ENCODE assay signal across 19 mouse cellular contexts in the genomic region with DNA sequence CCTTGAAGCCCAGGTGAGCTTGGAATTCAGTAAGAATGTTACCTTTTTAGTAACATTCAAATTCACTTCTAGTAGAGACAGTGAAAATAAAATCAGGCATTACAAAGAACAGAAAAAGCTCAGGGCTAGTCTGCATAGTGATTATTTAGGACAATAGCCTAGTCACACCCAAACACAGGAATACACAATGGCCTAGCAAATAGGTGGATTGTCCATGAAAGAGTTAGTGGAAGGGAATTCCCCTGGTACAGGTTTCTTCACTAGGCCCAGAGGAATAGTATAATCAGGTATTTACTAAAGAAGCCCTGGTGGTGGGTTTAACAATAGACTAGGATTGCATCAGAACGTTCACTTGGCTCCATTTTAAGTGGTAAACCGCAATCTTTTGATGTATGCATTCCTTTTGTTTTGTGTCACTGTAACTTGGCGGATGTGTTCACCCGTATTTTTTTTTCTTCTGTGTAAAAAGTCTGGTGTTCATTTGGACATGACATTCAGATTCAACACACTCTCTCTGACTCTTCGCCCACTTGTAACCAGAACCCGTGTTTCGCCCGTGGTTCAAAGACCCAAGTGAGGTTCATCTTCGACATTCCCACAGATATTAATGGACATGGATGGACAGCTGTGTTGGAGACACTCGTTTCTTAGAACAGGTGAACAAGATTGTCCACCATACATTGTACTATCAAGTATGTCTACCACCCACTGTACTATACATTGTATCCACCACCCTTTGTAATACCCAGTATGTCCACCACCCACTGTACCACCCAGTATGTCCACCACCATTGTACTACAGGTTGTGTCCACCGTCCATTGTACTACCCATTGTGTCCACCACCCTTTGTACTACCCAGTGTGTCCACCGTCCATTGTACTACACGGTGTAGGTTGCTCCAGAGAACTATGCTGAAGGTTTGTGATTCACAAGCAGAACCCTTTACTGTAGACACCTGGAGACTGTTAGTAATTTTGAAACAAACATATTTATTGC.
A peak's percentile ranks its signal among the peaks of the same experiment; 100 is the strongest.
DNase-seq lines count a peak whose midpoint lies in the region; ATAC-seq and TF ChIP-seq lines count a peak whose summit lies in the region.
"Had no signal": no experiment of that assay in that cellular context is flagged by ENCODE, and none has a peak within 500 bp of the region (broad histone marks: within the 10 kb centered on the region; RNA-seq: fewer than 3 reads in every experiment).

No protein-coding gene starts in this region.

- ATAC-seq in megakaryocyte, adult 5-6 weeks (ENCODE audit: poor library complexity, severe bottlenecking) = no peak
- ATAC-seq in intestine, embryonic 16.5 days = no peak
- ATAC-seq: activated CD4-positive, CD25-positive, alpha-beta regulatory T cell, adult 4 months; liver, postnatal 0 days had no signal

- no peak overlapping the region for H3K9ac ChIP-seq in intestine, embryonic 16.5 days (ENCODE audit: low read depth, low read length)
- H3K9ac ChIP-seq: limb, embryonic 15.5 days; liver, postnatal 0 days had no signal

- DNase-seq in CD4-positive helper T cell, adult 2 months (ENCODE audit: low read depth, low spot score) = peak; percentile 35
- DNase-seq in Muller cell, postnatal 12 days (ENCODE audit: inconsistent ontology term) = peak; percentile 14
- DNase-seq in layer of hippocampus, adult 9-11 months = no peak
- DNase-seq: cerebellum, adult 9-11 months; gastrocnemius, postnatal 25 days; heart, postnatal 36 days; liver, postnatal 0 days; right cerebral cortex, postnatal 25 days had no signal

- H3K27ac ChIP-seq in intestine, embryonic 16.5 days (ENCODE audit: low read length) = no peak overlapping the region
- H3K27ac ChIP-seq: heart, embryonic 10.5 days; kidney, postnatal 0 days; layer of hippocampus, adult 2 months; left cerebral cortex, adult 2 months; limb, embryonic 15.5 days had no signal

- 90% methylated on average over 13 of the region's 13 CpGs for WGBS in intestine, embryonic 16.5 days

- no peaks in the 10 kb centered on the region for H3K79me2 ChIP-seq in myocyte (ENCODE audit: control insufficient read depth, insufficient read depth)

- no peak overlapping the region for H3ac ChIP-seq in myocyte (ENCODE audit: control insufficient read depth, insufficient read length)

- H3K4me3 ChIP-seq in megakaryocyte, embryonic 14.5 days (replicated peaks) = peak overlapping the region; percentile 42
- H3K4me3 ChIP-seq in myocyte = no peak overlapping the region
- no peak overlapping the region for H3K4me3 ChIP-seq in intestine, embryonic 16.5 days (ENCODE audit: low read length)
- H3K4me3 ChIP-seq: erythroblast, embryonic 14.5 days; heart, embryonic 10.5 days; layer of hippocampus, adult 2 months; left cerebral cortex, adult 2 months; limb, embryonic 15.5 days had no signal

- no peaks in the 10 kb centered on the region for H3K9me3 ChIP-seq in megakaryocyte, embryonic 14.5 days
- no peaks in the 10 kb centered on the region for H3K9me3 ChIP-seq in intestine, embryonic 16.5 days (ENCODE audit: control insufficient read depth, low read length)
- H3K9me3 ChIP-seq: heart, embryonic 10.5 days; limb, embryonic 15.5 days had no signal

- H3K27me3 ChIP-seq in megakaryocyte, embryonic 14.5 days (replicated peaks) = no peaks in the 10 kb centered on the region
- H3K27me3 ChIP-seq in myocyte (ENCODE audit: control insufficient read depth, insufficient read depth, insufficient read length) = no peaks in the 10 kb centered on the region
- no peaks in the 10 kb centered on the region for H3K27me3 ChIP-seq in intestine, embryonic 16.5 days (replicated peaks; ENCODE audit: control insufficient read depth, insufficient read depth, low read length)
- H3K27me3 ChIP-seq: limb, embryonic 15.5 days had no signal

- no peak for TF ChIP-seq POLR2A in myocyte (IDR thresholded peaks at IDR 0.05; ENCODE audit: insufficient read length, low read depth)

- no peaks in the 10 kb centered on the region for H3K36me3 ChIP-seq in megakaryocyte, embryonic 14.5 days (replicated peaks; ENCODE audit: low read length)
- no peaks in the 10 kb centered on the region for H3K36me3 ChIP-seq in myocyte (ENCODE audit: control insufficient read depth, insufficient read depth)
- H3K36me3 ChIP-seq in intestine, embryonic 16.5 days (ENCODE audit: control insufficient read depth, insufficient read depth, low read length) = no peaks in the 10 kb centered on the region
- H3K36me3 ChIP-seq: heart, embryonic 10.5 days; limb, embryonic 15.5 days had no signal

- H3K4me2 ChIP-seq in myocyte (ENCODE audit: low read depth) = peak overlapping the region; percentile 45
- no peak overlapping the region for H3K4me2 ChIP-seq in intestine, embryonic 16.5 days (ENCODE audit: low read depth, low read length)
- H3K4me2 ChIP-seq: limb, embryonic 15.5 days had no signal

- H3K4me1 ChIP-seq in megakaryocyte, embryonic 14.5 days = peaks cover 5% of the 10 kb centered on the region; the same call in 1 of the 2 replicates
- no peaks in the 10 kb centered on the region for H3K4me1 ChIP-seq in intestine, embryonic 16.5 days (ENCODE audit: control insufficient read depth, insufficient read depth, low read length)
- H3K4me1 ChIP-seq: heart, embryonic 10.5 days; limb, embryonic 15.5 days had no signal

TF ChIP-seq in myocyte, 11 proteins besides CTCF, POLR2A, EP300 and RAD21:
- peak in 2 of 3 experiments; percentile 57 to 76 for TF ChIP-seq MYOD1 (IDR thresholded peaks at IDR 0.05; ENCODE audit: control insufficient read depth in 1 of 3, insufficient read length in 2 of 3, low read depth in 2 of 3)
- peak; percentile 83 for TF ChIP-seq CEBPB (IDR thresholded peaks at IDR 0.05; ENCODE audit: insufficient read depth, poor library complexity, severe bottlenecking)
- no peak for TF ChIP-seq REST (IDR thresholded peaks at IDR 0.05; ENCODE audit: insufficient read depth, insufficient read length)
